ENCODE assay signal across 19 mouse cellular contexts in the genomic region with DNA sequence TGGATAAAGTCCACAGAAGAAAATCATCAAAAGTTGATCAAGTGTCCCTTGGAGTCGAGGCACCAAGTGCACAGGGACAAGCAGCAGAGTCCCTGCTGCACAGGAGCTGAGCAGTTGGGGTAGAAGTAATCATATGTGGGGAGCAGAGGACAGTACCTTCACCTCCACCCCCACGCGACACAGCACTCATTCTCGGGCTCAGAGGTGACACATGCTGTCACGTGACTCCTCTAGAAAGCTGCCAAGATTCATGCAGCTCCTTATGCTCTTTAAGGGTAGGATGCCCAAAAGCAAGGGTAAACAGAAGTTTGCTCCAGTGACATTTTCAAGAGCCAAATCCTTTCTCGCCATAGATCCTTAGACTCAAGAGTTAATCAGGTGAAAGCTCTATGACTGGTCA. TPM values are rescaled to one million over a fixed set of nuclear protein-coding genes. Genes with fewer than 3 reads are reported as not detected.
A peak's percentile ranks its signal among the peaks of the same experiment; 100 is the strongest.
DNase-seq lines count a peak whose midpoint lies in the region; ATAC-seq and TF ChIP-seq lines count a peak whose summit lies in the region.
"Had no signal": no experiment of that assay in that cellular context is flagged by ENCODE, and none has a peak within 500 bp of the region (broad histone marks: within the 10 kb centered on the region; RNA-seq: fewer than 3 reads in every experiment).

No protein-coding gene starts in this region.

- H3K4me3 ChIP-seq in forebrain, postnatal 0 days (ENCODE audit: low read depth, low read length): no peak overlapping the region
- no peak overlapping the region for H3K4me3 ChIP-seq in forebrain, embryonic 12.5 days (replicated peaks)
- H3K4me3 ChIP-seq in neural tube, embryonic 15.5 days (replicated peaks): no peak overlapping the region
- H3K4me3 ChIP-seq: heart, embryonic 12.5 days; hindbrain, embryonic 13.5 days; limb, embryonic 13.5 days; liver, embryonic 13.5 days; lung, embryonic 15.5 days; midbrain, embryonic 15.5 days had no signal

- no peak overlapping the region for H3K9ac ChIP-seq in forebrain, postnatal 0 days
- no peak overlapping the region for H3K9ac ChIP-seq in forebrain, embryonic 12.5 days
- H3K9ac ChIP-seq in neural tube, embryonic 15.5 days (replicated peaks): no peak overlapping the region
- H3K9ac ChIP-seq: heart, embryonic 12.5 days; hindbrain, embryonic 13.5 days; limb, embryonic 13.5 days; liver, embryonic 13.5 days; lung, embryonic 15.5 days; midbrain, embryonic 15.5 days had no signal

- DNase-seq in forebrain, postnatal 0 days: no peak
- no peak for DNase-seq in neural tube, embryonic 10.5 days (ENCODE audit: extremely low spot score, low spot score)
- DNase-seq in cerebellum, adult 9-10 months: peak; percentile 82
- no peak for DNase-seq in gastrocnemius, adult 8-10 months (ENCODE audit: low spot score in 2 of 2)
- DNase-seq: adrenal gland, adult 2 months; gastrocnemius, postnatal 10 days; heart, postnatal 14 days; kidney, adult 8-10 months; kidney, postnatal 25 days; liver, embryonic 13.5 days; thymus, postnatal 14 days had no signal

- 0 out of 2 replicates have a peak, but pooled peaks cover 3% of the 10 kb centered on the region for H3K4me1 ChIP-seq in forebrain, postnatal 0 days (ENCODE audit: insufficient read depth)
- H3K4me1 ChIP-seq in forebrain, embryonic 12.5 days: peaks cover 10% of the 10 kb centered on the region; the same call in 1 of the 2 replicates
- peaks cover 6% of the 10 kb centered on the region; the same call in 1 of the 2 replicates for H3K4me1 ChIP-seq in neural tube, embryonic 15.5 days
- H3K4me1 ChIP-seq: heart, embryonic 12.5 days; hindbrain, embryonic 13.5 days; limb, embryonic 13.5 days; liver, embryonic 13.5 days; lung, embryonic 15.5 days had no signal

- ATAC-seq in forebrain, postnatal 0 days: peak; percentile 72
- ATAC-seq in forebrain, embryonic 12.5 days (ENCODE audit: low FRiP score): no peak
- ATAC-seq in neural tube, embryonic 15.5 days (ENCODE audit: low FRiP score): no peak
- ATAC-seq in monocyte, adult 5-6 weeks (replicated peaks; ENCODE audit: insufficient number of reproducible peaks, low FRiP score, low TSS enrichment, poor library complexity, severe bottlenecking): no peak
- ATAC-seq: midbrain, embryonic 15.5 days had no signal

- H3K36me3 ChIP-seq in forebrain, postnatal 0 days (ENCODE audit: insufficient read depth): 0 out of 2 replicates have a peak, but pooled peaks cover 3% of the 10 kb centered on the region
- peaks cover 51% of the 10 kb centered on the region for H3K36me3 ChIP-seq in forebrain, embryonic 12.5 days (replicated peaks)
- H3K36me3 ChIP-seq in neural tube, embryonic 15.5 days: 0 out of 2 replicates have a peak, but pooled peaks cover 2% of the 10 kb centered on the region
- H3K36me3 ChIP-seq: heart, embryonic 12.5 days; limb, embryonic 13.5 days; liver, embryonic 13.5 days; lung, embryonic 15.5 days; midbrain, embryonic 15.5 days had no signal

- H3K4me2 ChIP-seq in forebrain, postnatal 0 days (ENCODE audit: low read depth): no peak overlapping the region
- no peak overlapping the region for H3K4me2 ChIP-seq in forebrain, embryonic 12.5 days
- H3K4me2 ChIP-seq in neural tube, embryonic 15.5 days: no peak overlapping the region
- H3K4me2 ChIP-seq: heart, embryonic 12.5 days; hindbrain, embryonic 13.5 days; limb, embryonic 13.5 days; liver, embryonic 13.5 days; lung, embryonic 15.5 days; midbrain, embryonic 15.5 days had no signal

- TF ChIP-seq CTCF in forebrain, postnatal 0 days (IDR thresholded peaks at IDR 0.05; ENCODE audit: low read depth): no peak

- no peaks in the 10 kb centered on the region for H3K27me3 ChIP-seq in forebrain, postnatal 0 days (ENCODE audit: insufficient read depth, low read length)
- H3K27me3 ChIP-seq in forebrain, embryonic 12.5 days: no peaks in the 10 kb centered on the region
- no peaks in the 10 kb centered on the region for H3K27me3 ChIP-seq in neural tube, embryonic 15.5 days (replicated peaks)
- H3K27me3 ChIP-seq: heart, embryonic 12.5 days; hindbrain, embryonic 13.5 days; limb, embryonic 13.5 days; liver, embryonic 13.5 days; lung, embryonic 15.5 days; midbrain, embryonic 15.5 days had no signal

- peak overlapping the region; percentile 41 for H3K27ac ChIP-seq in forebrain, postnatal 0 days (ENCODE audit: low read depth, low read length)
- no peak overlapping the region for H3K27ac ChIP-seq in forebrain, embryonic 12.5 days
- 0 out of 2 replicates have a peak overlapping the region, but pooled peaks have one; percentile 18 for H3K27ac ChIP-seq in neural tube, embryonic 15.5 days (replicated peaks)
- H3K27ac ChIP-seq: hindbrain, embryonic 13.5 days; limb, embryonic 13.5 days; liver, embryonic 13.5 days; lung, embryonic 15.5 days; midbrain, embryonic 15.5 days had no signal

- no peaks in the 10 kb centered on the region for H3K9me3 ChIP-seq in forebrain, postnatal 0 days (ENCODE audit: low read length)
- no peaks in the 10 kb centered on the region for H3K9me3 ChIP-seq in forebrain, embryonic 12.5 days
- no peaks in the 10 kb centered on the region for H3K9me3 ChIP-seq in neural tube, embryonic 15.5 days (replicated peaks)
- H3K9me3 ChIP-seq: heart, embryonic 12.5 days; hindbrain, embryonic 13.5 days; limb, embryonic 13.5 days; liver, embryonic 13.5 days; lung, embryonic 15.5 days; midbrain, embryonic 15.5 days had no signal

- WGBS in forebrain, postnatal 0 days: 59% methylated on average over 6 of the region's 6 CpGs
- WGBS in forebrain, embryonic 12.5 days: 88% methylated on average over 6 of the region's 6 CpGs
- 92% methylated on average over 6 of the region's 6 CpGs for WGBS in neural tube, embryonic 15.5 days

RNA-seq across cellular contexts. Expression of a gene that starts 42.1 kb away (rescaled TPM):
- total RNA-seq in forebrain, postnatal 0 days (2014; rRNA removed): 59.7 and 60.9 TPM in 2 replicates
- 30.2 and 40.9 TPM in 2 replicates for polyA plus RNA-seq in forebrain, postnatal 0 days (2015; fragmentation: Nextera tagmentation; extraction: Ambion mirVana)
- polyA plus RNA-seq in forebrain, embryonic 12.5 days (2016; fragmentation: Nextera tagmentation; extraction: Ambion mirVana): 47.6 and 53.8 TPM in 2 replicates
- 30.0 and 31.5 TPM in 2 replicates for polyA plus RNA-seq in neural tube, embryonic 15.5 days (2015; fragmentation: Nextera tagmentation; extraction: Ambion mirVana)
- total RNA-seq in monocyte, adult 5-6 weeks (2017): 1.8 to 5.3 TPM (median 3.3 TPM) in 3 replicates
- not detected for total RNA-seq in gastrocnemius, adult 8-10 months (2022)
- total RNA-seq: adrenal gland, adult 2 months; heart, postnatal 14 days had no signal
- polyA plus RNA-seq: adrenal gland, adult 2 months; liver, embryonic 13.5 days had no signal
